Mouse (Mus musculus) limb, embryonic 14.5 days (tissue): ENCODE results near the gene Agtpbp1. TPM values are rescaled to one million over a fixed set of nuclear protein-coding genes. Genes with fewer than 3 reads are reported as not detected.

Experiments used
- ATAC-seq: fragments of 200-750 bp; cut with Nextera tagmentation; 2 replicates; pipeline ENCODE4 v1.8.0; 2017; ENCODE audit warnings: low read depth, moderate number of reproducible peaks, moderate TSS enrichment; ENCODE audit not compliant: low FRiP score
- DNase-seq: peaks from one replicate; pipeline ENCODE4 v3.0.0-alpha.2; 2015; ENCODE audit warnings: low spot score
- H3K27ac ChIP-seq: fragments of 300-500 bp; sonication (generic); replicated peaks from 2 replicates; pipeline ENCODE4 v1.5.1; 2014; ENCODE audit warnings: low read depth, mild to moderate bottlenecking, low read length, moderate library complexity, mixed read lengths
- H3K27me3 ChIP-seq: fragments of 300-500 bp; sonication (generic); 2 replicates; pipeline ENCODE4 v1.6.1; 2014; ENCODE audit warnings: low read length, mixed read lengths; ENCODE audit not compliant: control insufficient read depth, insufficient read depth
- H3K36me3 ChIP-seq: fragments of 300-500 bp; sonication (generic); 2 replicates; pipeline ENCODE4 v1.6.1; 2014; ENCODE audit warnings: mild to moderate bottlenecking, low read length, moderate library complexity, mixed read lengths; ENCODE audit not compliant: control insufficient read depth, insufficient read depth
- H3K4me1 ChIP-seq: fragments of 300-500 bp; sonication (generic); 2 replicates; pipeline ENCODE4 v1.6.1; 2014; ENCODE audit warnings: antibody characterized with exemption, low read length, mixed read lengths; ENCODE audit not compliant: control insufficient read depth, insufficient read depth
- H3K4me2 ChIP-seq: fragments of 300-500 bp; sonication (generic); replicated peaks from 2 replicates; pipeline ENCODE4 v1.6.1; 2014; ENCODE audit warnings: low read depth, mild to moderate bottlenecking, low read length, moderate library complexity; ENCODE audit not compliant: severe bottlenecking
- H3K4me3 ChIP-seq: fragments of 300-500 bp; sonication (generic); replicated peaks from 2 replicates; pipeline ENCODE4 v1.5.1; 2014; ENCODE audit warnings: low read length
- H3K9ac ChIP-seq: fragments of 300-500 bp; sonication (generic); 2 replicates; pipeline ENCODE4 v1.6.1; 2014; ENCODE audit warnings: mild to moderate bottlenecking, low read depth, low read length, moderate library complexity; ENCODE audit not compliant: severe bottlenecking
- H3K9me3 ChIP-seq: fragments of 300-500 bp; sonication (generic); 2 replicates; pipeline ENCODE4 v1.6.1; 2016; ENCODE audit warnings: low read length; ENCODE audit not compliant: control insufficient read depth
- POLR2A ChIP-seq: fragments of 200-500 bp; IDR thresholded peaks from 2 replicates; pipeline ENCODE4 v1.8.0; 2012; ENCODE audit warnings: inconsistent platforms, mild to moderate bottlenecking, moderate library complexity, borderline replicate concordance; ENCODE audit not compliant: insufficient read depth, insufficient read length; ENCODE audit errors: extremely low read depth
- WGBS: fragments of 180-500 bp; shearing (Covaris S2); extraction: QIAGEN DNeasy Blood & Tissue Kit; methylation state at CpG from one replicate; pipeline ENCODE4 v1.1.7; 2014; 5-methylcytosine and 5-hydroxymethylcytosine counted together
- polyA plus RNA-seq, 2 experiments: library from polyadenylated mRNA; depleted of rRNA in 1 of 2; stranded (reverse) in 1 of 2; unstranded in 1 of 2; fragments of >200 nt; fragmentation: Nextera tagmentation in 1 of 2; extraction: Ambion mirVana in 1 of 2; gene quantifications; 2 replicates each; pipeline versions ENCODE4 v1.2.1 to v1.2.3; 2012 to 2014

Agtpbp1 gene
- polyA plus RNA-seq, 2 experiments, result 13.9 to 16.5 TPM

GRCm38 (mm10) chr13:59468181-59468802 lies 116.7 kb downstream of the Agtpbp1 start:
- Histone ChIP-seq H3K27me3 (no peaks in the 10 kb centered on the region), H3K9me3 (no peaks in the 10 kb centered on the region), H3K4me3 (no peak overlapping the region), H3K9ac (no peak overlapping the region), H3K4me2 (no peak overlapping the region), H3K36me3 (peaks cover 5% of the 10 kb centered on the region; the same call in 1 of the 2 replicates), H3K27ac (no peak overlapping the region), H3K4me1 (peaks cover 6% of the 10 kb centered on the region)
- ATAC-seq (no peak), DNase-seq (no peak)
- no peak for TF ChIP-seq POLR2A
- 74% methylated on average over 8 of the region's 8 CpGs for WGBS

- Histone ChIP-seq H3K9ac (no peak overlapping the region), H3K4me2 (no peak overlapping the region), H3K27ac (no peak overlapping the region), H3K27me3 (no peaks in the 10 kb centered on the region), H3K9me3 (no peaks in the 10 kb centered on the region), H3K4me1 (peaks cover 6% of the 10 kb centered on the region), H3K36me3 (peaks cover 5% of the 10 kb centered on the region; the same call in 1 of the 2 replicates), H3K4me3 (no peak overlapping the region)
- TF ChIP-seq POLR2A, result no peak
- ATAC-seq (no peak), DNase-seq (peak; percentile 53)
- WGBS, result 56% methylated on average over 3 of the region's 3 CpGs
These were observed 117.4 kb downstream of the Agtpbp1 start for GRCm38 (mm10) chr13:59467591-59467990.

- no peaks in the 10 kb centered on the region for H3K9me3 ChIP-seq
- no peak overlapping the region for H3K9ac ChIP-seq
- H3K4me2 ChIP-seq, result no peak overlapping the region
- H3K4me3 ChIP-seq, result no peak overlapping the region
- TF ChIP-seq POLR2A, result no peak
- 89% methylated on average over 3 of the region's 3 CpGs for WGBS
- no peak for DNase-seq
- no peak for ATAC-seq
- no peaks in the 10 kb centered on the region for H3K27me3 ChIP-seq
- H3K36me3 ChIP-seq, result peaks cover 9% of the 10 kb centered on the region
- H3K4me1 ChIP-seq, result no peaks in the 10 kb centered on the region
- H3K27ac ChIP-seq, result no peak overlapping the region
These were observed 124.1 kb downstream of the Agtpbp1 start for GRCm38 (mm10) chr13:59460958-59461357.

GRCm38 (mm10) chr13:59456203-59456602 lies 128.8 kb downstream of the Agtpbp1 start:
- Histone ChIP-seq H3K27ac (no peak overlapping the region), H3K4me2 (no peak overlapping the region), H3K27me3 (no peaks in the 10 kb centered on the region), H3K4me3 (no peak overlapping the region), H3K36me3 (no peaks in the 10 kb centered on the region), H3K9me3 (no peaks in the 10 kb centered on the region), H3K4me1 (peaks cover 10% of the 10 kb centered on the region), H3K9ac (no peak overlapping the region)
- 61% methylated on average over 1 of the region's 1 CpGs for WGBS
- TF ChIP-seq POLR2A, result no peak
- no peak for DNase-seq
- ATAC-seq, result no peak

- Histone ChIP-seq H3K27ac (no peak overlapping the region), H3K4me1 (peaks cover 10% of the 10 kb centered on the region), H3K9ac (no peak overlapping the region), H3K4me3 (no peak overlapping the region), H3K4me2 (no peak overlapping the region), H3K9me3 (no peaks in the 10 kb centered on the region), H3K36me3 (no peaks in the 10 kb centered on the region), H3K27me3 (no peaks in the 10 kb centered on the region)
- WGBS, result 93% methylated on average over 11 of the region's 11 CpGs
- no peak for TF ChIP-seq POLR2A
- no peak for ATAC-seq
- DNase-seq, result no peak
These were observed 130.8 kb downstream of the Agtpbp1 start for GRCm38 (mm10) chr13:59454001-59454785.
